12 mouse cellular contexts compared by ENCODE assay signal in genomic region chr14:50837236-50837635, GRCm38 (mm10). TPM values are rescaled to one million over a fixed set of nuclear protein-coding genes. Genes with fewer than 3 reads are reported as not detected.
DNase-seq lines count a peak whose midpoint lies in the region; ATAC-seq and TF ChIP-seq lines count a peak whose summit lies in the region.
"Had no signal": no experiment of that assay in that cellular context is flagged by ENCODE, and none has a peak within 500 bp of the region (broad histone marks: within the 10 kb centered on the region; RNA-seq: fewer than 3 reads in every experiment).

No protein-coding gene starts in this region.

- ATAC-seq in liver, embryonic 11.5 days (replicated peaks; ENCODE audit: low FRiP score) = no peak
- no peak for ATAC-seq in liver, embryonic 14.5 days (ENCODE audit: insufficient read depth)
- ATAC-seq in forebrain, embryonic 15.5 days (replicated peaks) = no peak
- ATAC-seq in forebrain, embryonic 12.5 days (ENCODE audit: low FRiP score) = no peak

- no peaks in the 10 kb centered on the region for H3K9me3 ChIP-seq in liver, embryonic 11.5 days (ENCODE audit: control insufficient read depth, low read length)
- H3K9me3 ChIP-seq in liver, embryonic 14.5 days (ENCODE audit: control insufficient read depth, low read length) = no peaks in the 10 kb centered on the region
- H3K9me3 ChIP-seq in forebrain, embryonic 15.5 days = no peaks in the 10 kb centered on the region
- no peaks in the 10 kb centered on the region for H3K9me3 ChIP-seq in forebrain, embryonic 12.5 days
- H3K9me3 ChIP-seq: limb, embryonic 13.5 days; stomach, embryonic 15.5 days had no signal

- peak; percentile 54 for TF ChIP-seq CTCF in liver, embryonic 14.5 days (IDR thresholded peaks at IDR 0.05; ENCODE audit: low read depth)

- H3K36me3 ChIP-seq in liver, embryonic 11.5 days (ENCODE audit: control insufficient read depth, insufficient read depth, low read length) = no peaks in the 10 kb centered on the region
- H3K36me3 ChIP-seq in liver, embryonic 14.5 days (replicated peaks; ENCODE audit: control insufficient read depth, insufficient read depth, low read depth) = no peaks in the 10 kb centered on the region
- no peaks in the 10 kb centered on the region for H3K36me3 ChIP-seq in forebrain, embryonic 15.5 days
- no peaks in the 10 kb centered on the region for H3K36me3 ChIP-seq in forebrain, embryonic 12.5 days (replicated peaks)

- WGBS in liver, embryonic 11.5 days = 65% methylated on average over 6 of the region's 6 CpGs
- 51% methylated on average over 6 of the region's 6 CpGs for WGBS in liver, embryonic 14.5 days (ENCODE audit: insufficient replicate concordance)
- WGBS in forebrain, embryonic 15.5 days = 61% methylated on average over 6 of the region's 6 CpGs
- 59% methylated on average over 6 of the region's 6 CpGs for WGBS in forebrain, embryonic 12.5 days

- H3K27me3 ChIP-seq in liver, embryonic 11.5 days (replicated peaks; ENCODE audit: control insufficient read depth, insufficient read depth, low read length) = no peaks in the 10 kb centered on the region
- H3K27me3 ChIP-seq in liver, embryonic 14.5 days (ENCODE audit: control insufficient read depth, insufficient read depth, low read length) = no peaks in the 10 kb centered on the region
- H3K27me3 ChIP-seq in forebrain, embryonic 15.5 days = no peaks in the 10 kb centered on the region
- no peaks in the 10 kb centered on the region for H3K27me3 ChIP-seq in forebrain, embryonic 12.5 days
- H3K27me3 ChIP-seq: limb, embryonic 13.5 days; stomach, embryonic 15.5 days had no signal

- H3K9ac ChIP-seq in liver, embryonic 11.5 days (ENCODE audit: low read depth, low read length) = no peak overlapping the region
- H3K9ac ChIP-seq in liver, embryonic 14.5 days (replicated peaks) = no peak overlapping the region
- no peak overlapping the region for H3K9ac ChIP-seq in forebrain, embryonic 15.5 days (replicated peaks)
- H3K9ac ChIP-seq in forebrain, embryonic 12.5 days = no peak overlapping the region
- H3K9ac ChIP-seq: limb, embryonic 13.5 days; stomach, embryonic 15.5 days had no signal

- no peak overlapping the region for H3K4me3 ChIP-seq in liver, embryonic 11.5 days (ENCODE audit: low read depth, low read length)
- H3K4me3 ChIP-seq in liver, embryonic 14.5 days (ENCODE audit: insufficient read depth in 1 of 2, low read depth in 2 of 2, low read length in 2 of 2) = no peak overlapping the region
- no peak overlapping the region for H3K4me3 ChIP-seq in forebrain, embryonic 15.5 days
- no peak overlapping the region for H3K4me3 ChIP-seq in forebrain, embryonic 12.5 days (replicated peaks)
- H3K4me3 ChIP-seq: limb, embryonic 13.5 days; stomach, embryonic 15.5 days had no signal

- H3K4me1 ChIP-seq in liver, embryonic 11.5 days (replicated peaks; ENCODE audit: control insufficient read depth, insufficient read depth, low read length) = no peaks in the 10 kb centered on the region
- no peaks in the 10 kb centered on the region for H3K4me1 ChIP-seq in liver, embryonic 14.5 days (replicated peaks; ENCODE audit: control insufficient read depth in 2 of 2, insufficient read depth in 2 of 2, low read length in 1 of 2)
- no peaks in the 10 kb centered on the region for H3K4me1 ChIP-seq in forebrain, embryonic 15.5 days
- no peaks in the 10 kb centered on the region for H3K4me1 ChIP-seq in forebrain, embryonic 12.5 days
- H3K4me1 ChIP-seq: limb, embryonic 13.5 days; stomach, embryonic 15.5 days had no signal

- no peak overlapping the region for H3K4me2 ChIP-seq in liver, embryonic 11.5 days
- no peak overlapping the region for H3K4me2 ChIP-seq in liver, embryonic 14.5 days (ENCODE audit: low read depth)
- no peak overlapping the region for H3K4me2 ChIP-seq in forebrain, embryonic 15.5 days (replicated peaks)
- no peak overlapping the region for H3K4me2 ChIP-seq in forebrain, embryonic 12.5 days
- H3K4me2 ChIP-seq: limb, embryonic 13.5 days; stomach, embryonic 15.5 days had no signal

- DNase-seq in heart, adult 11 months = peak; percentile 92
- DNase-seq in heart, adult 8-10 months (ENCODE audit: low spot score) = no peak
- DNase-seq in liver (peak; percentile 30), NIH3T3 (ENCODE audit: low read depth) (peak; percentile 50)
- DNase-seq in liver, embryonic 11.5 days (ENCODE audit: low spot score) = no peak
- DNase-seq in liver, embryonic 14.5 days (ENCODE audit: low read depth in 3 of 3, low spot score in 3 of 3) = no peak

- TF ChIP-seq EP300 in liver, embryonic 14.5 days (IDR thresholded peaks at IDR 0.05; ENCODE audit: low read depth) = no peak

- no peak overlapping the region for H3K27ac ChIP-seq in liver, embryonic 11.5 days (ENCODE audit: low read depth, low read length)
- H3K27ac ChIP-seq in liver, embryonic 14.5 days = no peak overlapping the region
- no peak overlapping the region for H3K27ac ChIP-seq in forebrain, embryonic 15.5 days (replicated peaks)
- no peak overlapping the region for H3K27ac ChIP-seq in forebrain, embryonic 12.5 days
- H3K27ac ChIP-seq: limb, embryonic 13.5 days; stomach, embryonic 15.5 days had no signal

RNA-seq across cellular contexts. Expression of gene Parp2, which starts 29.6 kb away (rescaled TPM):
- total RNA-seq in heart, adult 8-10 months (2022) = 10 to 100 TPM; 11.6 to 16.2 (median 13.0) TPM
- polyA plus RNA-seq in liver, embryonic 11.5 days (2014; fragmentation: Nextera tagmentation; extraction: Ambion mirVana) = 76.7 and 77.5 TPM in 2 replicates
- polyA plus RNA-seq in liver, embryonic 14.5 days (2012; rRNA removed) = 20.6 and 32.9 TPM in 2 replicates
- polyA plus RNA-seq in liver, embryonic 14.5 days (2014; fragmentation: Nextera tagmentation; extraction: Ambion mirVana) = 31.3 and 35.9 TPM in 2 replicates
- 51.6 and 59.1 TPM in 2 replicates for polyA plus RNA-seq in forebrain, embryonic 15.5 days (2015; fragmentation: Nextera tagmentation; extraction: Ambion mirVana)
- polyA plus RNA-seq in forebrain, embryonic 12.5 days (2016; fragmentation: Nextera tagmentation; extraction: Ambion mirVana) = 58.9 and 67.6 TPM in 2 replicates

RNA-seq across cellular contexts. Expression of gene Ccnb1ip1, which starts 29.7 kb away (rescaled TPM):
- under 1 TPM in 1 of 4 experiments, not detected in 3; 0.47 TPM for total RNA-seq in heart, adult 8-10 months (2022)
- polyA plus RNA-seq in liver, embryonic 11.5 days (2014; fragmentation: Nextera tagmentation; extraction: Ambion mirVana) = not detected in 2 replicates
- not detected in 2 replicates for polyA plus RNA-seq in liver, embryonic 14.5 days (2012; rRNA removed)
- polyA plus RNA-seq in liver, embryonic 14.5 days (2014; fragmentation: Nextera tagmentation; extraction: Ambion mirVana) = not detected in 2 replicates
- 0.11 TPM in 2 replicates for polyA plus RNA-seq in forebrain, embryonic 15.5 days (2015; fragmentation: Nextera tagmentation; extraction: Ambion mirVana)
- polyA plus RNA-seq in forebrain, embryonic 12.5 days (2016; fragmentation: Nextera tagmentation; extraction: Ambion mirVana) = not detected in 2 replicates
- total RNA-seq: hematopoietic stem cell, adult 5-6 weeks had no signal
- polyA plus RNA-seq: limb, embryonic 13.5 days; neural tube, embryonic 11.5 days; stomach, embryonic 15.5 days had no signal

RNA-seq across cellular contexts. Expression of gene Tep1, which starts 33.1 kb away (rescaled TPM):
- total RNA-seq in heart, adult 8-10 months (2022) = 10 to 100 TPM in 2 of 4 experiments, 1 to 10 TPM in 2; 8.0 to 12.1 (median 10.0) TPM
- 4.6 and 5.5 TPM in 2 replicates for polyA plus RNA-seq in liver, embryonic 11.5 days (2014; fragmentation: Nextera tagmentation; extraction: Ambion mirVana)
- 1.5 and 2.2 TPM in 2 replicates for polyA plus RNA-seq in liver, embryonic 14.5 days (2012; rRNA removed)
- 3.0 and 4.1 TPM in 2 replicates for polyA plus RNA-seq in liver, embryonic 14.5 days (2014; fragmentation: Nextera tagmentation; extraction: Ambion mirVana)
- 1.6 and 1.7 TPM in 2 replicates for polyA plus RNA-seq in forebrain, embryonic 15.5 days (2015; fragmentation: Nextera tagmentation; extraction: Ambion mirVana)
- polyA plus RNA-seq in forebrain, embryonic 12.5 days (2016; fragmentation: Nextera tagmentation; extraction: Ambion mirVana) = 4.5 and 4.9 TPM in 2 replicates

RNA-seq across cellular contexts. Expression of gene Ttc5, which starts 51.9 kb away (rescaled TPM):
- 10 to 100 TPM; 11.9 to 17.8 (median 13.6) TPM for total RNA-seq in heart, adult 8-10 months (2022)
- 43.5 and 44.6 TPM in 2 replicates for polyA plus RNA-seq in liver, embryonic 11.5 days (2014; fragmentation: Nextera tagmentation; extraction: Ambion mirVana)
- polyA plus RNA-seq in liver, embryonic 14.5 days (2012; rRNA removed) = 9.6 and 10.8 TPM in 2 replicates
- polyA plus RNA-seq in liver, embryonic 14.5 days (2014; fragmentation: Nextera tagmentation; extraction: Ambion mirVana) = 18.0 and 19.8 TPM in 2 replicates
- polyA plus RNA-seq in forebrain, embryonic 15.5 days (2015; fragmentation: Nextera tagmentation; extraction: Ambion mirVana) = 122 and 130 TPM in 2 replicates
- 114 and 115 TPM in 2 replicates for polyA plus RNA-seq in forebrain, embryonic 12.5 days (2016; fragmentation: Nextera tagmentation; extraction: Ambion mirVana)

Comparison
In these comparisons a context has a peak if more than half of its experiments do, and no peak if none do; other contexts are left out.
1. DNase-seq: peak in heart, adult 11 months (single experiment), liver (single experiment) and NIH3T3 (single experiment); none in heart, adult 8-10 months (single experiment), liver, embryonic 11.5 days (single experiment) and liver, embryonic 14.5 days (0 of 3).